In genomic region chr2:93797162-93797795, GRCm38 (mm10) we compare ENCODE assay signal across 17 mouse cellular contexts. TPM values are rescaled to one million over a fixed set of nuclear protein-coding genes. Genes with fewer than 3 reads are reported as not detected.
DNase-seq lines count a peak whose midpoint lies in the region; ATAC-seq and TF ChIP-seq lines count a peak whose summit lies in the region.
"Had no signal": no experiment of that assay in that cellular context is flagged by ENCODE, and none has a peak within 500 bp of the region (broad histone marks: within the 10 kb centered on the region; RNA-seq: fewer than 3 reads in every experiment).

No protein-coding gene starts in this region.

- no peak overlapping the region for H3K27ac ChIP-seq in gastrocnemius, adult 2 months
- H3K27ac ChIP-seq in lung, embryonic 16.5 days (ENCODE audit: low read length), result peak overlapping the region; percentile 75
- H3K27ac ChIP-seq: kidney, embryonic 15.5 days; limb, embryonic 15.5 days; macrophage; midbrain, embryonic 12.5 days; neural tube, embryonic 13.5 days; stomach, embryonic 15.5 days had no signal

- DNase-seq in gastrocnemius, adult 2 months, result peak; percentile 17
- DNase-seq in gastrocnemius, postnatal 25 days, result no peak
- DNase-seq in heart, postnatal 10 days, result peak; percentile 35 to 53
- no peak for DNase-seq in heart, postnatal 25 days (ENCODE audit: low spot score)
- DNase-seq in 3T3-L1 (ENCODE audit: low read depth, low spot score), result peak; percentile 29
- DNase-seq in kidney, postnatal 10 days, result no peak
- DNase-seq: adrenal gland, postnatal 10 days; cerebellum, adult 18-20 months; spleen, adult 18-20 months had no signal

- peaks cover 16% of the 10 kb centered on the region for H3K4me1 ChIP-seq in lung, embryonic 16.5 days (replicated peaks; ENCODE audit: control insufficient read depth, insufficient read depth, low read length)
- H3K4me1 ChIP-seq: midbrain, embryonic 12.5 days had no signal

- intact Hi-C loops in gastrocnemius, adult 2 months (cut with DNase I), result no loop called here
- intact Hi-C loops in heart, postnatal 10 days (cut with DNase I), result no loop called here
- intact Hi-C loops in heart, postnatal 25 days (cut with DNase I), result no loop called here

- no peaks in the 10 kb centered on the region for H3K9me3 ChIP-seq in lung, embryonic 16.5 days (ENCODE audit: control insufficient read depth, low read length)
- H3K9me3 ChIP-seq: kidney, embryonic 15.5 days; limb, embryonic 15.5 days; midbrain, embryonic 12.5 days; neural tube, embryonic 13.5 days; stomach, embryonic 15.5 days had no signal

- H3K4me3 ChIP-seq in gastrocnemius, adult 2 months, result no peak overlapping the region
- H3K4me3 ChIP-seq in lung, embryonic 16.5 days (ENCODE audit: low read length), result no peak overlapping the region
- H3K4me3 ChIP-seq: kidney, embryonic 15.5 days; limb, embryonic 15.5 days; midbrain, embryonic 12.5 days; neural tube, embryonic 13.5 days; stomach, embryonic 15.5 days had no signal

- H3K9ac ChIP-seq in lung, embryonic 16.5 days (ENCODE audit: low read length), result no peak overlapping the region
- H3K9ac ChIP-seq: kidney, embryonic 15.5 days; limb, embryonic 15.5 days; midbrain, embryonic 12.5 days; neural tube, embryonic 13.5 days; stomach, embryonic 15.5 days had no signal

- 34% methylated on average over 19 of the region's 19 CpGs for WGBS in lung, embryonic 16.5 days

- H3K4me2 ChIP-seq in lung, embryonic 16.5 days (ENCODE audit: low read depth, low read length), result no peak overlapping the region
- H3K4me2 ChIP-seq: kidney, embryonic 15.5 days; limb, embryonic 15.5 days; midbrain, embryonic 12.5 days; neural tube, embryonic 13.5 days; stomach, embryonic 15.5 days had no signal

- no peak for TF ChIP-seq CTCF in gastrocnemius, adult 2 months (IDR thresholded peaks at IDR 0.05)

- ATAC-seq in lung, embryonic 16.5 days (ENCODE audit: low read depth), result peak; percentile 86
- no peak for ATAC-seq in megakaryocyte, adult 5-6 weeks (ENCODE audit: poor library complexity, severe bottlenecking)

- H3K36me3 ChIP-seq in lung, embryonic 16.5 days (ENCODE audit: control insufficient read depth, insufficient read depth, low read length), result peaks cover 12% of the 10 kb centered on the region

- H3K27me3 ChIP-seq in lung, embryonic 16.5 days (ENCODE audit: control insufficient read depth, insufficient read depth, low read depth, low read length), result no peaks in the 10 kb centered on the region
- H3K27me3 ChIP-seq: kidney, embryonic 15.5 days; limb, embryonic 15.5 days; midbrain, embryonic 12.5 days; neural tube, embryonic 13.5 days; stomach, embryonic 15.5 days had no signal

RNA-seq across cellular contexts. Expression of gene Ext2, which starts 25.1 kb away (rescaled TPM):
- 10 to 100 TPM; 39.6 to 41.5 TPM for total RNA-seq in gastrocnemius, adult 2 months (2021)
- 10 to 100 TPM; 30.7 to 34.6 TPM for total RNA-seq in gastrocnemius, postnatal 25 days (2021)
- total RNA-seq in heart, postnatal 10 days (2021), result 10 to 100 TPM; 58.0 to 59.9 TPM
- total RNA-seq in heart, postnatal 25 days (2021), result 10 to 100 TPM; 41.7 to 44.4 TPM
- polyA plus RNA-seq in lung, embryonic 16.5 days (2015; fragmentation: Nextera tagmentation; extraction: Ambion mirVana), result 119 and 128 TPM in 2 replicates
- total RNA-seq in megakaryocyte, adult 5-6 weeks (2015), result 23.1 and 29.7 TPM in 2 replicates
- 16.3 and 20.2 TPM in 2 replicates for total RNA-seq in megakaryocyte, adult 5-6 weeks (2017)

RNA-seq across cellular contexts. Expression of gene Accs, which starts 52.5 kb away (rescaled TPM):
- 1 to 10 TPM; 1.7 to 2.2 TPM for total RNA-seq in gastrocnemius, adult 2 months (2021)
- total RNA-seq in gastrocnemius, postnatal 25 days (2021), result 1 to 10 TPM; 2.3 to 4.1 TPM
- total RNA-seq in heart, postnatal 10 days (2021), result 1 to 10 TPM; 5.4 to 7.6 TPM
- 1 to 10 TPM; 3.9 to 5.4 TPM for total RNA-seq in heart, postnatal 25 days (2021)
- 6.8 and 9.3 TPM in 2 replicates for polyA plus RNA-seq in lung, embryonic 16.5 days (2015; fragmentation: Nextera tagmentation; extraction: Ambion mirVana)
- 8.3 and 9.6 TPM in 2 replicates for total RNA-seq in megakaryocyte, adult 5-6 weeks (2015)
- 11.7 and 12.7 TPM in 2 replicates for total RNA-seq in megakaryocyte, adult 5-6 weeks (2017)

Comparison
In these comparisons a context has a peak if more than half of its experiments do, and no peak if none do; other contexts are left out.
1. DNase-seq: peak in gastrocnemius, adult 2 months (single experiment), heart, postnatal 10 days (2 of 2) and 3T3-L1 (single experiment); none in gastrocnemius, postnatal 25 days (single experiment), heart, postnatal 25 days (single experiment) and kidney, postnatal 10 days (single experiment).